Mouse (Mus musculus) urinary bladder, postnatal 10 days (tissue): ENCODE results near the gene Cyp2c37.
"Not testable (repeated sequence)": the region's sequence is repeated elsewhere in the genome, so short reads cannot be mapped to it uniquely, and the experiment has no call there.

Experiments used
- DNase-seq: peaks from one replicate; pipeline ENCODE4 v3.0.0; 2022; ENCODE audit warnings: low spot score

Gene Cyp2c37

DNA sequence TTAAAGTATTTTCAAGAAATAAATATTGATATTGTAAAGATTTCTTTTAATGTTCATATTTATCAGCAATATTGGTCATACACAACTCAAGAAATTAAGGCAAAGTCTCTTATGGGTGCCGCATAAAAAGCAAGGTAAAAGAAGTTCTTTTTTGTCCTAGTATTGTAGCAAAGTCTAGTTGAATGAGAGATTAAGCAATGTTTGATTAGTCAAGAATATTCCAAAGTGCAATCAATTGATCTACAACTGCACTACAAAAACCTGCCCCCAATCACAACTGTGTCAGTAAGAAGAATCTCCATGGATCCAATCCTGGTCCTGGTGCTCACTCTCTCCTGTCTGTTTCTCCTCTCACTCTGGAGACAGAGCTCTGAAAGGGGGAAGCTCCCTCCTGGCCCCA is at the start of gene Cyp2c37:
Gene Cyp2c37, plus strand, starts transcription at position 285 of the 400 bp plus-strand sequence.
- not testable (repeated sequence) for DNase-seq

DNA sequence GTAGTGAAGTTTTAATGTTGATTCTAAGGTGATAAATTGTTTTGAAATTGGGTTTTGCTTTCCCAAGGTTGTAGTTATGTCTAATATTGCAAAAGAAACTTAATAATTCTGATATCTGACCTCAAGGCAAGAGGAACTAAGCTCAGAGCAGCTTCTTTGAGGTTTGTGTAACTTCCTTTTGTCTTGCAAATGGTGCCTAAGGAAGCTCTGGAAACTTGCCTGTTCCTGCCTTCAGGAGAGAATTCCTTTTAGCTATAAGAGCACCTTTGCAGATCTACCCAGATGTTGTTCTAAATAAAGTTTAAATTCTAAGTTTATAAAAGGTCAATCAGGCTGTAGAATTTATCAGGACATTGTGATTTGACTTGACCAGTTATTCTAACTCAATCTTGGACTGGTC is 31.4 kb upstream of the Cyp2c37 start:
- not testable (repeated sequence) for DNase-seq

DNA sequence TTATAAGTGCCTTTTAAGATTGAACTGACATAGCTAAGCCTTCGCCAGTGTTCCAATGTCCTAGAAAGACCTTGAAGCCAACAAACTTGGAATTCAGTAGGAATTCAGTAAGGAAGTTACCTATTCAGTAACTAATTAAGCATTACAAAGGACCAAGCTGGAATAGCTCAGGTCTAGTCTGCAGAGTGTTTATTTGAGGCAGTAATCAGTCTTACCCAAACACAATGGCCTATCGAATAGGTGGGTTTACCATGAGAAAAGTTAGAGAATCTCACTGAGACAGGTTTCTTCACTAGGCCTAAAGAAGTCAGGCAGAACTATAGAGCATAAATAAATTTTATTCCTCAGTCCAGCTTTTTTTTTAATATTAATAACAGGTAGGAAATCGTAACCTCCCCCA is 21.1 kb upstream of the Cyp2c37 start:
- not testable (repeated sequence) for DNase-seq

GRCm38 (mm10) chr19:39989471-39989870 is 2.8 kb upstream of the Cyp2c37 start:
- DNase-seq, result no peak
